ENCODE assay signal across 30 mouse cellular contexts in the genomic region with DNA sequence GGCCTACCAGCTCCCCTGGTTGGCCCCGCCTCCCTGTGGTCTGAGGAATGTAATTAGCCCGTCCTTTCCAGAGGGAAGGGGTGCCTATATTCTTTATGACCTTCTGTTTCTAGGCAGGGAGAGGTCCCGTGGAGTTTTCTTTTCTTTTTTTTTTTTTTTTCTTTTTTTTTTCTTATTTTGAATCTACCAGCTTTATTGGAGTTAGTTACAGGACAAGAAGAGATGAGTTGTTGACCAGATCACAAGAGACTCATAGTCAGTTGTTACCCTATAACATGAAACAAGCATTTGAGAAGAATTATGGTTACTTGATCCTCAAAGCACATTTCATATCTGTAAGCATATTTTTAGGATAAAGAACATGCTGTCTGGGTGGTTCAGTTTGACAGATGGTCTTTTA.
"Had no signal": no experiment of that assay in that cellular context is flagged by ENCODE, and none has a peak within 500 bp of the region (broad histone marks: within the 10 kb centered on the region; RNA-seq: fewer than 3 reads in every experiment).

No protein-coding gene starts in this region.

- H3K9ac ChIP-seq: heart, embryonic 12.5 days; heart, embryonic 13.5 days; heart, embryonic 15.5 days; hindbrain, embryonic 12.5 days; hindbrain, embryonic 13.5 days; hindbrain, embryonic 14.5 days; hindbrain, embryonic 15.5 days; intestine, embryonic 15.5 days; kidney, embryonic 15.5 days had no signal

- H3K4me3 ChIP-seq: heart, embryonic 10.5 days; heart, embryonic 12.5 days; heart, embryonic 13.5 days; heart, embryonic 15.5 days; hindbrain, embryonic 10.5 days; hindbrain, embryonic 12.5 days; hindbrain, embryonic 13.5 days; hindbrain, embryonic 15.5 days; intestine, embryonic 15.5 days; kidney, embryonic 15.5 days; layer of hippocampus, adult 2 months; left cerebral cortex, adult 2 months had no signal

- H3K4me1 ChIP-seq: heart, embryonic 10.5 days; heart, embryonic 12.5 days; heart, embryonic 13.5 days; heart, embryonic 15.5 days; hindbrain, embryonic 10.5 days; hindbrain, embryonic 12.5 days; hindbrain, embryonic 13.5 days; hindbrain, embryonic 15.5 days; intestine, embryonic 15.5 days; kidney, embryonic 15.5 days had no signal

- H3K36me3 ChIP-seq: heart, embryonic 10.5 days; heart, embryonic 12.5 days; heart, embryonic 13.5 days; heart, embryonic 15.5 days; hindbrain, embryonic 10.5 days; hindbrain, embryonic 12.5 days; hindbrain, embryonic 13.5 days; hindbrain, embryonic 15.5 days; intestine, embryonic 15.5 days; kidney, embryonic 15.5 days had no signal

- H3K9me3 ChIP-seq: heart, embryonic 10.5 days; heart, embryonic 12.5 days; heart, embryonic 13.5 days; heart, embryonic 15.5 days; hindbrain, embryonic 10.5 days; hindbrain, embryonic 12.5 days; hindbrain, embryonic 13.5 days; hindbrain, embryonic 15.5 days; intestine, embryonic 15.5 days; kidney, embryonic 15.5 days had no signal

- H3K27ac ChIP-seq: heart, embryonic 10.5 days; heart, embryonic 13.5 days; heart, embryonic 15.5 days; hindbrain, embryonic 10.5 days; hindbrain, embryonic 12.5 days; hindbrain, embryonic 13.5 days; hindbrain, embryonic 14.5 days; hindbrain, embryonic 15.5 days; hindbrain, postnatal 0 days; intestine, embryonic 15.5 days; kidney, embryonic 15.5 days; kidney, postnatal 0 days; layer of hippocampus, adult 2 months; left cerebral cortex, adult 2 months had no signal

- DNase-seq: heart, postnatal 10 days; heart, postnatal 14 days; heart, postnatal 36 days; heart, postnatal 4 days; kidney, adult 18-20 months; kidney, adult 2 months; kidney, adult 8-10 months; kidney, adult 9 months; kidney, postnatal 10 days; kidney, postnatal 14 days; kidney, postnatal 25 days; kidney, postnatal 36 days; kidney, postnatal 4 days; layer of hippocampus, adult 9-11 months; layer of hippocampus, postnatal 36 days had no signal
